Mouse (Mus musculus) kidney, postnatal 25 days (tissue): ENCODE data around the gene Col25a1.
A peak's percentile ranks its signal among the peaks of the same experiment; 100 is the strongest.

ENCODE experiments used
- DNase-seq, 2 experiments: peaks; one replicate each; pipeline ENCODE4 v3.0.0; 2021; ENCODE audit warnings: mixed read lengths in 2 of 2

Col25a1 gene

GRCm38 (mm10) chr3:130582903-130583664 is 451.8 kb downstream of the Col25a1 start:
- DNase-seq: peak in 1 of 2 experiments; percentile 41

GRCm38 (mm10) chr3:130584007-130584406 is 452.7 kb downstream of the Col25a1 start:
- no peak for DNase-seq

GRCm38 (mm10) chr3:130595050-130595449 is 463.7 kb downstream of the Col25a1 start:
- no peak for DNase-seq

- no peak for DNase-seq
Measured at GRCm38 (mm10) chr3:130601491-130601890, 470.2 kb downstream of the Col25a1 start.

- DNase-seq: peak in 1 of 2 experiments; percentile 34
Measured at GRCm38 (mm10) chr3:130607924-130608323, 476.6 kb downstream of the Col25a1 start.

- no peak for DNase-seq
Measured at GRCm38 (mm10) chr3:130614444-130614843, 483.1 kb downstream of the Col25a1 start.

GRCm38 (mm10) chr3:130615625-130616024 is 484.3 kb downstream of the Col25a1 start:
- DNase-seq: no peak

- DNase-seq: peak; percentile 67 to 90
Measured at GRCm38 (mm10) chr3:130617439-130617898, 486.2 kb downstream of the Col25a1 start, which contains the start of gene Etnppl. Etnppl (plus strand) TSS chr3:130617448.

GRCm38 (mm10) chr3:130620517-130621146 is 489.3 kb downstream of the Col25a1 start:
- DNase-seq: no peak

- DNase-seq: peak in 1 of 2 experiments; percentile 8
Measured at GRCm38 (mm10) chr3:130628358-130628757, 497.1 kb downstream of the Col25a1 start.

- no peak for DNase-seq
Measured at GRCm38 (mm10) chr3:130633859-130634258, 502.6 kb downstream of the Col25a1 start.

- DNase-seq: no peak
Measured at GRCm38 (mm10) chr3:130646110-130646810, 515.0 kb downstream of the Col25a1 start.
